Mouse (Mus musculus): ENCODE results near the gene 5330417H12Rik. TPM values are rescaled to one million over a fixed set of nuclear protein-coding genes. Genes with fewer than 3 reads are reported as not detected.
A peak's percentile ranks its signal among the peaks of the same experiment; 100 is the strongest.

Gene 5330417H12Rik
- polyA plus RNA-seq, 1 experiment from 2014 or later: not detected

GRCm38 (mm10) chr7:107594857-107595402 lies 30.0 kb downstream of the 5330417H12Rik start, which contains the start of gene Ppfibp2:
TSS of gene Ppfibp2 (plus strand) at chr7:107595207.
- peak within 1 kb of the TSS; percentile 61 for H3K9ac ChIP-seq (replicated peaks)
- H3K9me3 ChIP-seq: no peaks in the 10 kb centered on the region
- no peaks in the 10 kb centered on the region for H3K36me3 ChIP-seq
- WGBS: 1% methylated on average over 24 of the region's 24 CpGs
- H3K27ac ChIP-seq: no peak within 1 kb of the TSS
- H3K4me2 ChIP-seq (replicated peaks): peak within 1 kb of the TSS; percentile 92
- peak; percentile 92 for ATAC-seq
- H3K27me3 ChIP-seq: peaks cover 6% of the 10 kb centered on the region
- H3K4me1 ChIP-seq (replicated peaks): peaks cover 9% of the 10 kb centered on the region
- H3K4me3 ChIP-seq (replicated peaks): peak within 1 kb of the TSS; percentile 51

- peak; percentile 83 for ATAC-seq
- Histone ChIP-seq H3K9ac (replicated peaks) (peak overlapping the region; percentile 61), H3K9me3 (no peaks in the 10 kb centered on the region), H3K27ac (no peak overlapping the region), H3K4me1 (replicated peaks) (peaks cover 9% of the 10 kb centered on the region), H3K4me2 (replicated peaks) (peak overlapping the region; percentile 92), H3K4me3 (replicated peaks) (peak overlapping the region; percentile 51), H3K36me3 (no peaks in the 10 kb centered on the region), H3K27me3 (peaks cover 6% of the 10 kb centered on the region)
- 1% methylated on average over 16 of the region's 16 CpGs for WGBS
Measured at GRCm38 (mm10) chr7:107594325-107594856, 30.6 kb downstream of the 5330417H12Rik start.

GRCm38 (mm10) chr7:107593904-107594303 lies 31.1 kb downstream of the 5330417H12Rik start:
- 33% methylated on average over 7 of the region's 7 CpGs for WGBS
- H3K27ac ChIP-seq: no peak overlapping the region
- no peak for ATAC-seq
- peak overlapping the region; percentile 51; the same call in 1 of the 2 replicates for H3K4me3 ChIP-seq (replicated peaks)
- no peaks in the 10 kb centered on the region for H3K36me3 ChIP-seq
- peaks cover 6% of the 10 kb centered on the region for H3K27me3 ChIP-seq
- H3K9ac ChIP-seq (replicated peaks): no peak overlapping the region
- H3K9me3 ChIP-seq: no peaks in the 10 kb centered on the region
- H3K4me2 ChIP-seq (replicated peaks): peak overlapping the region; percentile 92
- H3K4me1 ChIP-seq (replicated peaks): peaks cover 9% of the 10 kb centered on the region

- H3K4me3 ChIP-seq (replicated peaks): no peak overlapping the region
- 47% methylated on average over 2 of the region's 2 CpGs for whole genome bisulfite sequencing
- peaks cover 9% of the 10 kb centered on the region for H3K4me1 ChIP-seq (replicated peaks)
- ATAC-seq: peak; percentile 18; the same call in 1 of the 2 replicates
- H3K27ac ChIP-seq: no peak overlapping the region
- no peak overlapping the region for H3K4me2 ChIP-seq (replicated peaks)
- no peaks in the 10 kb centered on the region for H3K9me3 ChIP-seq
- no peaks in the 10 kb centered on the region for H3K36me3 ChIP-seq
- peaks cover 6% of the 10 kb centered on the region for H3K27me3 ChIP-seq
- no peak overlapping the region for H3K9ac ChIP-seq (replicated peaks)
Measured at GRCm38 (mm10) chr7:107592641-107593040, 32.3 kb downstream of the 5330417H12Rik start.

- H3K4me1 ChIP-seq (replicated peaks): no peaks in the 10 kb centered on the region
- no peak for ATAC-seq
- no peak overlapping the region for H3K9ac ChIP-seq (replicated peaks)
- no peak overlapping the region for H3K4me2 ChIP-seq (replicated peaks)
- no peak overlapping the region for H3K4me3 ChIP-seq (replicated peaks)
- H3K36me3 ChIP-seq: no peaks in the 10 kb centered on the region
- H3K27me3 ChIP-seq: no peaks in the 10 kb centered on the region
- no peak overlapping the region for H3K27ac ChIP-seq
- H3K9me3 ChIP-seq: no peaks in the 10 kb centered on the region
- WGBS: 85% methylated on average over 3 of the region's 3 CpGs
Measured at GRCm38 (mm10) chr7:107574276-107574675, 50.7 kb downstream of the 5330417H12Rik start.

Other genes starting within 250 kb of the 5330417H12Rik start
- gene Olfml1, start 57.7 kb downstream of the 5330417H12Rik start, polyA plus RNA-seq (2015; fragmentation: Nextera tagmentation; extraction: Ambion mirVana): 2.4 and 2.5 TPM in 2 replicates
- gene Ppfibp2, start 30.0 kb downstream of the 5330417H12Rik start, polyA plus RNA-seq (2015; fragmentation: Nextera tagmentation; extraction: Ambion mirVana): 1.2 and 1.3 TPM in 2 replicates
- 0.06 and 0.08 TPM in 2 replicates for gene Cyb5r2, start 132.9 kb upstream of the 5330417H12Rik start, polyA plus RNA-seq (2015; fragmentation: Nextera tagmentation; extraction: Ambion mirVana)
- gene Ovch2, start 176.0 kb upstream of the 5330417H12Rik start, polyA plus RNA-seq (2015; fragmentation: Nextera tagmentation; extraction: Ambion mirVana): not detected in 2 replicates
- gene Olfr467, start 187.1 kb upstream of the 5330417H12Rik start, polyA plus RNA-seq (2015; fragmentation: Nextera tagmentation; extraction: Ambion mirVana): not detected in 2 replicates
- gene Olfr469, start 200.4 kb upstream of the 5330417H12Rik start, polyA plus RNA-seq (2015; fragmentation: Nextera tagmentation; extraction: Ambion mirVana): not detected in 2 replicates
- not detected in 2 replicates for gene Olfr470, start 222.3 kb upstream of the 5330417H12Rik start, polyA plus RNA-seq (2015; fragmentation: Nextera tagmentation; extraction: Ambion mirVana)

Data from midbrain, embryonic 13.5 days (tissue).